Comparison of ENCODE assay signal across 14 mouse cellular contexts in genomic region chr17:5475960-5476725, GRCm38 (mm10). TPM values are rescaled to one million over a fixed set of nuclear protein-coding genes. Genes with fewer than 3 reads are reported as not detected.
DNase-seq lines count a peak whose midpoint lies in the region; ATAC-seq and TF ChIP-seq lines count a peak whose summit lies in the region.
"Had no signal": no experiment of that assay in that cellular context is flagged by ENCODE, and none has a peak within 500 bp of the region (broad histone marks: within the 10 kb centered on the region; RNA-seq: fewer than 3 reads in every experiment).

No protein-coding gene starts in this region.

- H3K36me3 ChIP-seq in forebrain, embryonic 14.5 days (ENCODE audit: control insufficient read depth, insufficient read depth, low read length) = no peaks in the 10 kb centered on the region
- H3K36me3 ChIP-seq in forebrain, embryonic 13.5 days (ENCODE audit: poor library complexity, severe bottlenecking) = no peaks in the 10 kb centered on the region
- no peaks in the 10 kb centered on the region for H3K36me3 ChIP-seq in liver, postnatal 0 days (replicated peaks; ENCODE audit: insufficient read depth, low read length)
- H3K36me3 ChIP-seq: embryonic facial prominence, embryonic 12.5 days; hindbrain, embryonic 13.5 days had no signal

- ATAC-seq in forebrain, embryonic 14.5 days = no peak
- no peak for ATAC-seq in forebrain, embryonic 13.5 days
- no peak for ATAC-seq in liver, postnatal 0 days
- peak; percentile 80 for ATAC-seq in granulocyte monocyte progenitor cell, adult 5-6 weeks (replicated peaks; ENCODE audit: poor library complexity, severe bottlenecking)

- no peaks in the 10 kb centered on the region for H3K27me3 ChIP-seq in forebrain, embryonic 14.5 days (replicated peaks; ENCODE audit: control insufficient read depth, insufficient read depth, low read length)
- H3K27me3 ChIP-seq in forebrain, embryonic 13.5 days = no peaks in the 10 kb centered on the region
- no peaks in the 10 kb centered on the region for H3K27me3 ChIP-seq in liver, postnatal 0 days (ENCODE audit: insufficient read depth, low read length)
- H3K27me3 ChIP-seq: embryonic facial prominence, embryonic 12.5 days; hindbrain, embryonic 13.5 days had no signal

- H3K4me1 ChIP-seq in forebrain, embryonic 14.5 days (ENCODE audit: control insufficient read depth, insufficient read depth, low read length) = no peaks in the 10 kb centered on the region
- no peaks in the 10 kb centered on the region for H3K4me1 ChIP-seq in forebrain, embryonic 13.5 days
- H3K4me1 ChIP-seq in liver, postnatal 0 days (ENCODE audit: insufficient read depth) = no peaks in the 10 kb centered on the region
- H3K4me1 ChIP-seq: embryonic facial prominence, embryonic 12.5 days; hindbrain, embryonic 13.5 days had no signal

- H3K27ac ChIP-seq in forebrain, embryonic 14.5 days (ENCODE audit: low read depth, low read length) = no peak overlapping the region
- no peak overlapping the region for H3K27ac ChIP-seq in forebrain, embryonic 13.5 days
- no peak overlapping the region for H3K27ac ChIP-seq in liver, postnatal 0 days (ENCODE audit: low read depth)
- H3K27ac ChIP-seq: embryonic facial prominence, embryonic 12.5 days; hindbrain, embryonic 13.5 days; liver, embryonic 14.5 days had no signal

- TF ChIP-seq EP300 in liver, postnatal 0 days (IDR thresholded peaks at IDR 0.05; ENCODE audit: low read depth) = no peak

- H3K4me2 ChIP-seq in forebrain, embryonic 14.5 days (ENCODE audit: low read length) = no peak overlapping the region
- no peak overlapping the region for H3K4me2 ChIP-seq in forebrain, embryonic 13.5 days
- no peak overlapping the region for H3K4me2 ChIP-seq in liver, postnatal 0 days (ENCODE audit: low read depth, low read length)
- H3K4me2 ChIP-seq: embryonic facial prominence, embryonic 12.5 days; hindbrain, embryonic 13.5 days had no signal

- no peaks in the 10 kb centered on the region for H3K9me3 ChIP-seq in forebrain, embryonic 14.5 days (replicated peaks; ENCODE audit: control insufficient read depth, low read length)
- no peaks in the 10 kb centered on the region for H3K9me3 ChIP-seq in forebrain, embryonic 13.5 days (replicated peaks)
- H3K9me3 ChIP-seq in liver, postnatal 0 days (ENCODE audit: low read length) = no peaks in the 10 kb centered on the region
- H3K9me3 ChIP-seq: embryonic facial prominence, embryonic 12.5 days; hindbrain, embryonic 13.5 days had no signal

- DNase-seq in forebrain, embryonic 14.5 days (ENCODE audit: low spot score) = peak; percentile 33
- DNase-seq in liver (peak; percentile 52), MEL-GATA-1-ER (ENCODE audit: extremely low read depth, low read depth) (peak; percentile 95)
- DNase-seq in liver, postnatal 0 days = no peak
- no peak for DNase-seq in adrenal gland, adult (ENCODE audit: inconsistent age in 2 of 2, low spot score in 1 of 2)
- no peak for DNase-seq in spleen, postnatal 10 days (ENCODE audit: low spot score in 2 of 2)
- DNase-seq: B cell, adult 2 months; kidney, postnatal 14 days; thymus, postnatal 4 days had no signal

- WGBS in forebrain, embryonic 14.5 days = 62% methylated on average over 14 of the region's 14 CpGs
- WGBS in forebrain, embryonic 13.5 days = 59% methylated on average over 14 of the region's 14 CpGs
- WGBS in liver, postnatal 0 days (ENCODE audit: insufficient replicate concordance) = 45% methylated on average over 14 of the region's 14 CpGs

- TF ChIP-seq CTCF in liver, postnatal 0 days (IDR thresholded peaks at IDR 0.05; ENCODE audit: low read depth) = no peak

- H3K9ac ChIP-seq in forebrain, embryonic 14.5 days (ENCODE audit: low read length) = no peak overlapping the region
- no peak overlapping the region for H3K9ac ChIP-seq in forebrain, embryonic 13.5 days
- H3K9ac ChIP-seq in liver, postnatal 0 days (replicated peaks) = no peak overlapping the region
- H3K9ac ChIP-seq: embryonic facial prominence, embryonic 12.5 days; hindbrain, embryonic 13.5 days; liver, embryonic 14.5 days had no signal

- H3K4me3 ChIP-seq in forebrain, embryonic 14.5 days (ENCODE audit: low read depth, low read length) = no peak overlapping the region
- no peak overlapping the region for H3K4me3 ChIP-seq in forebrain, embryonic 13.5 days
- no peak overlapping the region for H3K4me3 ChIP-seq in liver, postnatal 0 days (ENCODE audit: low read depth, low read length)
- H3K4me3 ChIP-seq: embryonic facial prominence, embryonic 12.5 days; hindbrain, embryonic 13.5 days had no signal

RNA-seq across cellular contexts. Expression of gene Zdhhc14, which starts 16.2 kb away (rescaled TPM):
- 4.7 and 8.1 TPM in 2 replicates for polyA plus RNA-seq in forebrain, embryonic 14.5 days (2014; fragmentation: Nextera tagmentation; extraction: Ambion mirVana)
- 2.4 and 2.7 TPM in 2 replicates for polyA plus RNA-seq in forebrain, embryonic 13.5 days (2015; fragmentation: Nextera tagmentation; extraction: Ambion mirVana)
- polyA plus RNA-seq in liver, postnatal 0 days (2015; fragmentation: Nextera tagmentation; extraction: Ambion mirVana) = 2.4 and 2.7 TPM in 2 replicates
- total RNA-seq in granulocyte monocyte progenitor cell, adult 5-6 weeks (2014; fragmentation: Nextera tagmentation) = 3.4 and 3.7 TPM in 2 replicates
- 0.69 and 1.4 TPM in 2 replicates for total RNA-seq in granulocyte monocyte progenitor cell, adult 5-6 weeks (2017)

RNA-seq across cellular contexts. Expression of gene Tmem242, which starts 36.1 kb away (rescaled TPM):
- polyA plus RNA-seq in forebrain, embryonic 14.5 days (2014; fragmentation: Nextera tagmentation; extraction: Ambion mirVana) = 115 and 124 TPM in 2 replicates
- polyA plus RNA-seq in forebrain, embryonic 13.5 days (2015; fragmentation: Nextera tagmentation; extraction: Ambion mirVana) = 112 and 114 TPM in 2 replicates
- 45.5 and 45.6 TPM in 2 replicates for polyA plus RNA-seq in liver, postnatal 0 days (2015; fragmentation: Nextera tagmentation; extraction: Ambion mirVana)
- total RNA-seq in granulocyte monocyte progenitor cell, adult 5-6 weeks (2014; fragmentation: Nextera tagmentation) = 52.6 and 66.6 TPM in 2 replicates
- total RNA-seq in granulocyte monocyte progenitor cell, adult 5-6 weeks (2017) = 48.4 and 54.3 TPM in 2 replicates

RNA-seq across cellular contexts. Expression of gene Ldhal6b, which starts 57.6 kb away (rescaled TPM):
- polyA plus RNA-seq in forebrain, embryonic 14.5 days (2014; fragmentation: Nextera tagmentation; extraction: Ambion mirVana) = not detected in 2 replicates
- polyA plus RNA-seq in forebrain, embryonic 13.5 days (2015; fragmentation: Nextera tagmentation; extraction: Ambion mirVana) = 0.11 TPM in 1 of 2 replicates, not detected in the other
- polyA plus RNA-seq in liver, postnatal 0 days (2015; fragmentation: Nextera tagmentation; extraction: Ambion mirVana) = not detected in 2 replicates
- 1.4 and 6.5 TPM in 2 replicates for total RNA-seq in granulocyte monocyte progenitor cell, adult 5-6 weeks (2014; fragmentation: Nextera tagmentation)
- total RNA-seq in granulocyte monocyte progenitor cell, adult 5-6 weeks (2017) = not detected in 2 replicates

Comparison
In these comparisons a context has a peak if more than half of its experiments do, and no peak if none do; other contexts are left out.
1. DNase-seq: peak in forebrain, embryonic 14.5 days (single experiment), liver (single experiment) and MEL-GATA-1-ER (single experiment); none in liver, postnatal 0 days (single experiment), adrenal gland, adult (0 of 2) and spleen, postnatal 10 days (0 of 2).